Mouse (Mus musculus): ENCODE data around the gene Ddr2. TPM values are rescaled to one million over a fixed set of nuclear protein-coding genes. Genes with fewer than 3 reads are reported as not detected.

Ddr2 gene
- polyA plus RNA-seq, 1 experiment from 2014 or later, result 111 TPM

GRCm38 (mm10) chr1:170086631-170087030 is 23.9 kb downstream of the Ddr2 start:
- Histone ChIP-seq H3K27ac (no peak overlapping the region), H3K4me1 (replicated peaks) (no peaks in the 10 kb centered on the region), H3K9ac (replicated peaks) (no peak overlapping the region), H3K36me3 (peaks cover 44% of the 10 kb centered on the region), H3K9me3 (no peaks in the 10 kb centered on the region), H3K4me3 (replicated peaks) (no peak overlapping the region), H3K27me3 (no peaks in the 10 kb centered on the region), H3K4me2 (no peak overlapping the region)
- ATAC-seq (ENCODE audit: insufficient number of reproducible peaks, insufficient read depth, low FRiP score, low TSS enrichment, low read depth), result no peak
- 91% methylated on average over 7 of the region's 7 CpGs for WGBS

GRCm38 (mm10) chr1:170084151-170084796 is 26.3 kb downstream of the Ddr2 start:
- H3K9ac ChIP-seq (replicated peaks), result no peak overlapping the region
- H3K27me3 ChIP-seq, result no peaks in the 10 kb centered on the region
- 86% methylated on average over 12 of the region's 12 CpGs for WGBS
- peaks cover 47% of the 10 kb centered on the region for H3K36me3 ChIP-seq
- H3K27ac ChIP-seq, result no peak overlapping the region
- ATAC-seq (ENCODE audit: insufficient number of reproducible peaks, insufficient read depth, low FRiP score, low TSS enrichment, low read depth), result no peak
- no peak overlapping the region for H3K4me3 ChIP-seq (replicated peaks)
- H3K4me1 ChIP-seq (replicated peaks), result no peaks in the 10 kb centered on the region
- H3K9me3 ChIP-seq, result no peaks in the 10 kb centered on the region
- H3K4me2 ChIP-seq, result no peak overlapping the region

- Histone ChIP-seq H3K36me3 (peaks cover 34% of the 10 kb centered on the region), H3K27ac (no peak overlapping the region), H3K4me2 (no peak overlapping the region), H3K9ac (replicated peaks) (no peak overlapping the region), H3K4me1 (replicated peaks) (no peaks in the 10 kb centered on the region), H3K9me3 (no peaks in the 10 kb centered on the region), H3K27me3 (no peaks in the 10 kb centered on the region), H3K4me3 (replicated peaks) (no peak overlapping the region)
- ATAC-seq (ENCODE audit: insufficient number of reproducible peaks, insufficient read depth, low FRiP score, low TSS enrichment, low read depth), result no peak
- WGBS, result 80% methylated on average over 1 of the region's 1 CpGs
These were observed 29.7 kb downstream of the Ddr2 start for GRCm38 (mm10) chr1:170080907-170081306.

GRCm38 (mm10) chr1:170079465-170079864 is 31.1 kb downstream of the Ddr2 start:
- Histone ChIP-seq H3K27me3 (no peaks in the 10 kb centered on the region), H3K36me3 (peaks cover 39% of the 10 kb centered on the region), H3K27ac (no peak overlapping the region), H3K9me3 (no peaks in the 10 kb centered on the region), H3K4me3 (replicated peaks) (no peak overlapping the region), H3K4me1 (replicated peaks) (no peaks in the 10 kb centered on the region), H3K9ac (replicated peaks) (no peak overlapping the region), H3K4me2 (no peak overlapping the region)
- 93% methylated on average over 2 of the region's 2 CpGs for WGBS
- ATAC-seq (ENCODE audit: insufficient number of reproducible peaks, insufficient read depth, low FRiP score, low TSS enrichment, low read depth), result no peak

- no peak for ATAC-seq (ENCODE audit: insufficient number of reproducible peaks, insufficient read depth, low FRiP score, low TSS enrichment, low read depth)
- Histone ChIP-seq H3K4me3 (replicated peaks) (no peak overlapping the region), H3K27me3 (no peaks in the 10 kb centered on the region), H3K36me3 (peaks cover 30% of the 10 kb centered on the region; the same call in 1 of the 2 replicates), H3K4me2 (no peak overlapping the region), H3K27ac (no peak overlapping the region), H3K4me1 (replicated peaks) (no peaks in the 10 kb centered on the region), H3K9ac (replicated peaks) (no peak overlapping the region), H3K9me3 (no peaks in the 10 kb centered on the region)
- WGBS, result 77% methylated on average over 5 of the region's 5 CpGs
These were observed 34.2 kb downstream of the Ddr2 start for GRCm38 (mm10) chr1:170076339-170076738.

- H3K4me3 ChIP-seq (replicated peaks), result no peak overlapping the region
- H3K27me3 ChIP-seq, result no peaks in the 10 kb centered on the region
- H3K4me1 ChIP-seq (replicated peaks), result no peaks in the 10 kb centered on the region
- H3K27ac ChIP-seq, result no peak overlapping the region
- no peaks in the 10 kb centered on the region for H3K9me3 ChIP-seq
- no peak overlapping the region for H3K9ac ChIP-seq (replicated peaks)
- no peak overlapping the region for H3K4me2 ChIP-seq
- WGBS, result 75% methylated on average over 8 of the region's 8 CpGs
- ATAC-seq (ENCODE audit: insufficient number of reproducible peaks, insufficient read depth, low FRiP score, low TSS enrichment, low read depth), result no peak
- H3K36me3 ChIP-seq, result peaks cover 45% of the 10 kb centered on the region
These were observed 36.8 kb downstream of the Ddr2 start for GRCm38 (mm10) chr1:170073768-170074167.

GRCm38 (mm10) chr1:170069143-170069542 is 41.4 kb downstream of the Ddr2 start:
- no peak for ATAC-seq (ENCODE audit: insufficient number of reproducible peaks, insufficient read depth, low FRiP score, low TSS enrichment, low read depth)
- H3K27ac ChIP-seq, result no peak overlapping the region
- WGBS, result 83% methylated on average over 5 of the region's 5 CpGs
- H3K9ac ChIP-seq (replicated peaks), result no peak overlapping the region
- no peaks in the 10 kb centered on the region for H3K9me3 ChIP-seq
- no peaks in the 10 kb centered on the region for H3K27me3 ChIP-seq
- peaks cover 40% of the 10 kb centered on the region for H3K36me3 ChIP-seq
- no peak overlapping the region for H3K4me3 ChIP-seq (replicated peaks)
- H3K4me1 ChIP-seq (replicated peaks), result peaks cover 8% of the 10 kb centered on the region
- no peak overlapping the region for H3K4me2 ChIP-seq

GRCm38 (mm10) chr1:170065931-170066330 is 44.6 kb downstream of the Ddr2 start:
- Histone ChIP-seq H3K9me3 (no peaks in the 10 kb centered on the region), H3K27ac (no peak overlapping the region), H3K36me3 (peaks cover 30% of the 10 kb centered on the region), H3K4me1 (replicated peaks) (peaks cover 10% of the 10 kb centered on the region), H3K9ac (replicated peaks) (no peak overlapping the region), H3K4me3 (replicated peaks) (no peak overlapping the region), H3K4me2 (no peak overlapping the region), H3K27me3 (no peaks in the 10 kb centered on the region)
- no peak for ATAC-seq (ENCODE audit: insufficient number of reproducible peaks, insufficient read depth, low FRiP score, low TSS enrichment, low read depth)
- 71% methylated on average over 2 of the region's 2 CpGs for WGBS

- no peak overlapping the region for H3K27ac ChIP-seq
- no peak overlapping the region for H3K4me3 ChIP-seq (replicated peaks)
- no peaks in the 10 kb centered on the region for H3K27me3 ChIP-seq
- H3K9me3 ChIP-seq, result no peaks in the 10 kb centered on the region
- 89% methylated on average over 8 of the region's 8 CpGs for WGBS
- no peak overlapping the region for H3K9ac ChIP-seq (replicated peaks)
- H3K4me2 ChIP-seq, result no peak overlapping the region
- peaks cover 27% of the 10 kb centered on the region; the same call in 1 of the 2 replicates for H3K36me3 ChIP-seq
- peaks cover 10% of the 10 kb centered on the region for H3K4me1 ChIP-seq (replicated peaks)
- no peak for ATAC-seq (ENCODE audit: insufficient number of reproducible peaks, insufficient read depth, low FRiP score, low TSS enrichment, low read depth)
These were observed 45.6 kb downstream of the Ddr2 start for GRCm38 (mm10) chr1:170065009-170065408.

- H3K4me2 ChIP-seq, result no peak overlapping the region
- H3K4me3 ChIP-seq (replicated peaks), result no peak overlapping the region
- peaks cover 10% of the 10 kb centered on the region for H3K4me1 ChIP-seq (replicated peaks)
- ATAC-seq (ENCODE audit: insufficient number of reproducible peaks, insufficient read depth, low FRiP score, low TSS enrichment, low read depth), result no peak
- no peaks in the 10 kb centered on the region for H3K27me3 ChIP-seq
- H3K27ac ChIP-seq, result no peak overlapping the region
- WGBS, result 61% methylated on average over 9 of the region's 9 CpGs
- H3K36me3 ChIP-seq, result peaks cover 27% of the 10 kb centered on the region
- H3K9me3 ChIP-seq, result peaks cover 2% of the 10 kb centered on the region
- H3K9ac ChIP-seq (replicated peaks), result no peak overlapping the region
These were observed 46.5 kb downstream of the Ddr2 start for GRCm38 (mm10) chr1:170064083-170064494.

- 85% methylated on average over 3 of the region's 3 CpGs for WGBS
- Histone ChIP-seq H3K4me3 (replicated peaks) (no peak overlapping the region), H3K9ac (replicated peaks) (no peak overlapping the region), H3K27ac (no peak overlapping the region), H3K4me1 (replicated peaks) (peaks cover 21% of the 10 kb centered on the region), H3K9me3 (peaks cover 5% of the 10 kb centered on the region), H3K4me2 (no peak overlapping the region), H3K36me3 (peaks cover 15% of the 10 kb centered on the region), H3K27me3 (no peaks in the 10 kb centered on the region)
- ATAC-seq (ENCODE audit: insufficient number of reproducible peaks, insufficient read depth, low FRiP score, low TSS enrichment, low read depth), result no peak
These were observed 50.3 kb downstream of the Ddr2 start for GRCm38 (mm10) chr1:170060214-170060613.

GRCm38 (mm10) chr1:170059347-170059746 is 51.2 kb downstream of the Ddr2 start:
- Histone ChIP-seq H3K4me1 (replicated peaks) (peaks cover 15% of the 10 kb centered on the region), H3K9ac (replicated peaks) (no peak overlapping the region), H3K27ac (no peak overlapping the region), H3K9me3 (peaks cover 5% of the 10 kb centered on the region), H3K27me3 (no peaks in the 10 kb centered on the region), H3K4me2 (no peak overlapping the region), H3K36me3 (peaks cover 14% of the 10 kb centered on the region), H3K4me3 (replicated peaks) (no peak overlapping the region)
- WGBS, result 92% methylated on average over 9 of the region's 9 CpGs
- no peak for ATAC-seq (ENCODE audit: insufficient number of reproducible peaks, insufficient read depth, low FRiP score, low TSS enrichment, low read depth)
